ENCODE assay signal across 20 mouse cellular contexts in genomic region chr4:109191598-109191997, GRCm38 (mm10). TPM values are rescaled to one million over a fixed set of nuclear protein-coding genes. Genes with fewer than 3 reads are reported as not detected.
DNase-seq lines count a peak whose midpoint lies in the region; ATAC-seq and TF ChIP-seq lines count a peak whose summit lies in the region.
"Had no signal": no experiment of that assay in that cellular context is flagged by ENCODE, and none has a peak within 500 bp of the region (broad histone marks: within the 10 kb centered on the region; RNA-seq: fewer than 3 reads in every experiment).

No protein-coding gene starts in this region.

- peak overlapping the region; percentile 2 for H3K4me3 ChIP-seq in gastrocnemius, adult 2 months
- peak overlapping the region; percentile 24 for H3K4me3 ChIP-seq in heart, embryonic 16.5 days (ENCODE audit: low read length)
- no peak overlapping the region for H3K4me3 ChIP-seq in neural tube, embryonic 13.5 days
- H3K4me3 ChIP-seq in neural tube, embryonic 14.5 days (ENCODE audit: low read depth, low read length): no peak overlapping the region
- H3K4me3 ChIP-seq: embryonic facial prominence, embryonic 13.5 days; hindbrain, embryonic 10.5 days had no signal

- peak overlapping the region; percentile 40; the same call in 1 of the 2 replicates for H3K9ac ChIP-seq in heart, embryonic 16.5 days (ENCODE audit: low read length)
- H3K9ac ChIP-seq in neural tube, embryonic 13.5 days: no peak overlapping the region
- no peak overlapping the region for H3K9ac ChIP-seq in neural tube, embryonic 14.5 days (replicated peaks; ENCODE audit: low read depth, low read length)
- H3K9ac ChIP-seq: embryonic facial prominence, embryonic 13.5 days had no signal

- ATAC-seq in heart, embryonic 16.5 days (replicated peaks; ENCODE audit: extremely low read depth, insufficient read depth, low FRiP score): peak; percentile 37
- no peak for ATAC-seq in neural tube, embryonic 13.5 days (ENCODE audit: low read depth)
- ATAC-seq in neural tube, embryonic 14.5 days (ENCODE audit: low read depth): peak; percentile 30; the same call in 1 of the 2 replicates
- ATAC-seq: intestine, embryonic 16.5 days had no signal

- H3K36me3 ChIP-seq in heart, embryonic 16.5 days (ENCODE audit: control insufficient read depth, insufficient read depth): no peaks in the 10 kb centered on the region
- H3K36me3 ChIP-seq in neural tube, embryonic 13.5 days: 0 out of 2 replicates have a peak, but pooled peaks cover 1% of the 10 kb centered on the region
- no peaks in the 10 kb centered on the region for H3K36me3 ChIP-seq in neural tube, embryonic 14.5 days (ENCODE audit: control insufficient read depth, insufficient read depth, low read length)
- H3K36me3 ChIP-seq: embryonic facial prominence, embryonic 13.5 days had no signal

- H3K9me3 ChIP-seq in heart, embryonic 16.5 days (replicated peaks; ENCODE audit: control insufficient read depth, low read length): no peaks in the 10 kb centered on the region
- no peaks in the 10 kb centered on the region for H3K9me3 ChIP-seq in neural tube, embryonic 13.5 days
- no peaks in the 10 kb centered on the region for H3K9me3 ChIP-seq in neural tube, embryonic 14.5 days (ENCODE audit: control insufficient read depth, low read length)
- H3K9me3 ChIP-seq: embryonic facial prominence, embryonic 13.5 days; G1E; hindbrain, embryonic 10.5 days had no signal

- peak overlapping the region; percentile 76 for H3K27ac ChIP-seq in gastrocnemius, adult 2 months
- H3K27ac ChIP-seq in heart, embryonic 16.5 days (ENCODE audit: low read length): peak overlapping the region; percentile 82
- H3K27ac ChIP-seq in neural tube, embryonic 13.5 days (replicated peaks): peak overlapping the region; percentile 29; the same call in 1 of the 2 replicates
- peak overlapping the region; percentile 18; the same call in 1 of the 2 replicates for H3K27ac ChIP-seq in neural tube, embryonic 14.5 days (ENCODE audit: low read depth, low read length)
- H3K27ac ChIP-seq: embryonic facial prominence, embryonic 13.5 days; hindbrain, embryonic 10.5 days had no signal

- peaks cover 19% of the 10 kb centered on the region for H3K4me1 ChIP-seq in heart, embryonic 16.5 days (ENCODE audit: control insufficient read depth, insufficient read depth, low read length)
- peaks cover 38% of the 10 kb centered on the region for H3K4me1 ChIP-seq in neural tube, embryonic 13.5 days (replicated peaks)
- H3K4me1 ChIP-seq in neural tube, embryonic 14.5 days (ENCODE audit: control insufficient read depth, insufficient read depth, low read length): peaks cover 5% of the 10 kb centered on the region; the same call in 1 of the 2 replicates
- H3K4me1 ChIP-seq: embryonic facial prominence, embryonic 13.5 days; hindbrain, embryonic 10.5 days had no signal

- peak; percentile 44 for DNase-seq in gastrocnemius, adult 2 months
- no peak for DNase-seq in gastrocnemius, adult 18-20 months (ENCODE audit: low spot score)
- no peak for DNase-seq in heart, adult 18-20 months
- no peak for DNase-seq in neural tube, embryonic 10.5 days (ENCODE audit: extremely low spot score, low spot score)
- no peak for DNase-seq in thymus, postnatal 25 days
- DNase-seq: adrenal gland, postnatal 14 days; cerebellum, postnatal 10 days; gastrocnemius, postnatal 36 days; kidney, postnatal 4 days; lung, adult 18-20 months; lung, postnatal 14 days had no signal

- WGBS in heart, embryonic 16.5 days: 39% methylated on average over 10 of the region's 10 CpGs
- 57% methylated on average over 10 of the region's 10 CpGs for WGBS in neural tube, embryonic 13.5 days
- 54% methylated on average over 10 of the region's 10 CpGs for WGBS in neural tube, embryonic 14.5 days

- no peaks in the 10 kb centered on the region for H3K27me3 ChIP-seq in heart, embryonic 16.5 days (ENCODE audit: control insufficient read depth, insufficient read depth, low read length)
- no peaks in the 10 kb centered on the region for H3K27me3 ChIP-seq in neural tube, embryonic 13.5 days
- H3K27me3 ChIP-seq in neural tube, embryonic 14.5 days (ENCODE audit: control insufficient read depth, insufficient read depth, low read length): no peaks in the 10 kb centered on the region
- H3K27me3 ChIP-seq: embryonic facial prominence, embryonic 13.5 days had no signal

- intact Hi-C loops in gastrocnemius, adult 2 months (cut with DNase I): no loop called here

- TF ChIP-seq CTCF in gastrocnemius, adult 2 months (IDR thresholded peaks at IDR 0.05): no peak

- H3K4me2 ChIP-seq in heart, embryonic 16.5 days (ENCODE audit: low read depth, low read length): peak overlapping the region; percentile 54
- no peak overlapping the region for H3K4me2 ChIP-seq in neural tube, embryonic 13.5 days
- H3K4me2 ChIP-seq in neural tube, embryonic 14.5 days (ENCODE audit: low read depth, low read length): no peak overlapping the region
- H3K4me2 ChIP-seq: embryonic facial prominence, embryonic 13.5 days; liver, embryonic 11.5 days had no signal

RNA-seq across cellular contexts. Expression of gene Osbpl9, which starts 10.5 kb away (rescaled TPM):
- total RNA-seq in gastrocnemius, adult 2 months (2021): 100 to 1,000 TPM in 1 of 2 experiments, 10 to 100 TPM in 1; 91.5 to 112 TPM
- 100 to 1,000 TPM in 1 of 2 experiments, 10 to 100 TPM in 1; 91.6 to 107 TPM for total RNA-seq in gastrocnemius, adult 18-20 months (2021)
- polyA plus RNA-seq in heart, embryonic 16.5 days (2015; fragmentation: Nextera tagmentation; extraction: Ambion mirVana): 52.8 and 57.2 TPM in 2 replicates
- 100 to 1,000 TPM in 1 of 2 experiments, 10 to 100 TPM in 1; 97.4 to 100 TPM for total RNA-seq in heart, adult 18-20 months (2021)
- 97.0 and 105 TPM in 2 replicates for polyA plus RNA-seq in neural tube, embryonic 13.5 days (2015; fragmentation: Nextera tagmentation; extraction: Ambion mirVana)
- polyA plus RNA-seq in neural tube, embryonic 14.5 days (2014; fragmentation: Nextera tagmentation; extraction: Ambion mirVana): 89.2 and 98.8 TPM in 2 replicates

RNA-seq across cellular contexts. Expression of gene Calr4, which starts 42.7 kb away (rescaled TPM):
- total RNA-seq in gastrocnemius, adult 2 months (2021): under 1 TPM in 1 of 2 experiments, not detected in 1; 0.15 TPM
- not detected for total RNA-seq in gastrocnemius, adult 18-20 months (2021)
- 0.09 TPM in 1 of 2 replicates, not detected in the other for polyA plus RNA-seq in heart, embryonic 16.5 days (2015; fragmentation: Nextera tagmentation; extraction: Ambion mirVana)
- not detected for total RNA-seq in heart, adult 18-20 months (2021)
- polyA plus RNA-seq in neural tube, embryonic 13.5 days (2015; fragmentation: Nextera tagmentation; extraction: Ambion mirVana): 1.2 and 1.9 TPM in 2 replicates
- polyA plus RNA-seq in neural tube, embryonic 14.5 days (2014; fragmentation: Nextera tagmentation; extraction: Ambion mirVana): 1.6 and 2.2 TPM in 2 replicates
- total RNA-seq: G1E; gastrocnemius, postnatal 36 days had no signal
- polyA plus RNA-seq: hindbrain, embryonic 10.5 days; limb, embryonic 11.5 days had no signal

Comparison
In these comparisons a context has a peak if more than half of its experiments do, and no peak if none do; other contexts are left out.
1. H3K27ac ChIP-seq: peak in every context shown above with its lines; median percentile 82 in heart, embryonic 16.5 days; 76 in gastrocnemius, adult 2 months; 29 in neural tube, embryonic 13.5 days; 18 in neural tube, embryonic 14.5 days.
2. H3K4me3 ChIP-seq: peak in gastrocnemius, adult 2 months (single experiment) and heart, embryonic 16.5 days (single experiment); none in neural tube, embryonic 13.5 days (single experiment) and neural tube, embryonic 14.5 days (single experiment).